Comparison of ENCODE assay signal across 14 mouse cellular contexts in genomic region chr8:122092476-122092875, GRCm38 (mm10).
"Had no signal": no experiment of that assay in that cellular context is flagged by ENCODE, and none has a peak within 500 bp of the region (broad histone marks: within the 10 kb centered on the region; RNA-seq: fewer than 3 reads in every experiment).

No protein-coding gene starts in this region.

- H3K4me2 ChIP-seq: intestine, embryonic 15.5 days; liver, embryonic 13.5 days; midbrain, embryonic 11.5 days; neural tube, embryonic 13.5 days had no signal

- H3K36me3 ChIP-seq: intestine, embryonic 15.5 days; liver, embryonic 13.5 days; neural tube, embryonic 13.5 days had no signal

- ATAC-seq: intestine, embryonic 15.5 days; liver, postnatal 0 days; midbrain, embryonic 16.5 days had no signal

- H3K4me1 ChIP-seq: intestine, embryonic 15.5 days; liver, embryonic 13.5 days had no signal

- H3K4me3 ChIP-seq: intestine, embryonic 15.5 days; layer of hippocampus, adult 2 months; liver, embryonic 13.5 days; neural tube, embryonic 13.5 days had no signal

- H3K27ac ChIP-seq: intestine, embryonic 15.5 days; layer of hippocampus, adult 2 months; liver, embryonic 13.5 days; neural tube, embryonic 13.5 days had no signal

- H3K9ac ChIP-seq: intestine, embryonic 15.5 days; liver, embryonic 13.5 days; liver, postnatal 0 days; neural tube, embryonic 13.5 days had no signal

- DNase-seq: kidney, adult 18-20 months; left cerebral cortex, postnatal 4 days; liver, embryonic 13.5 days; liver, postnatal 0 days; retina, postnatal 1 day; right cerebral cortex, postnatal 4 days; spleen, adult 18-20 months; thymus, adult 18-20 months; thymus, postnatal 14 days had no signal

- H3K27me3 ChIP-seq: intestine, embryonic 15.5 days; liver, embryonic 13.5 days; neural tube, embryonic 13.5 days had no signal

- H3K9me3 ChIP-seq: intestine, embryonic 15.5 days; liver, embryonic 13.5 days; neural tube, embryonic 13.5 days had no signal
